In genomic region chr10:122685297-122685696, GRCm38 (mm10) we compare ENCODE assay signal across 19 mouse cellular contexts. TPM values are rescaled to one million over a fixed set of nuclear protein-coding genes. Genes with fewer than 3 reads are reported as not detected.
DNase-seq lines count a peak whose midpoint lies in the region; ATAC-seq lines count a peak whose summit lies in the region.
"Had no signal": no experiment of that assay in that cellular context is flagged by ENCODE, and none has a peak within 500 bp of the region (broad histone marks: within the 10 kb centered on the region; RNA-seq: fewer than 3 reads in every experiment).

No protein-coding gene starts in this region.

- H3K27me3 ChIP-seq in liver, embryonic 15.5 days: peaks cover 13% of the 10 kb centered on the region
- H3K27me3 ChIP-seq in midbrain, embryonic 11.5 days (ENCODE audit: control insufficient read depth, insufficient read depth, low read length): peaks cover 2% of the 10 kb centered on the region; the same call in 1 of the 2 replicates
- H3K27me3 ChIP-seq in midbrain, embryonic 13.5 days: peaks cover 4% of the 10 kb centered on the region; the same call in 1 of the 2 replicates
- H3K27me3 ChIP-seq: forebrain, embryonic 13.5 days; forebrain, embryonic 15.5 days had no signal

- H3K9ac ChIP-seq in liver, embryonic 15.5 days: no peak overlapping the region
- no peak overlapping the region for H3K9ac ChIP-seq in midbrain, embryonic 11.5 days (ENCODE audit: low read length)
- H3K9ac ChIP-seq in midbrain, embryonic 13.5 days (replicated peaks): no peak overlapping the region
- H3K9ac ChIP-seq: embryonic facial prominence, embryonic 12.5 days; forebrain, embryonic 13.5 days; forebrain, embryonic 15.5 days had no signal

- no peaks in the 10 kb centered on the region for H3K9me3 ChIP-seq in liver, embryonic 15.5 days (replicated peaks)
- H3K9me3 ChIP-seq in midbrain, embryonic 11.5 days (ENCODE audit: control insufficient read depth, low read length): no peaks in the 10 kb centered on the region
- no peaks in the 10 kb centered on the region for H3K9me3 ChIP-seq in midbrain, embryonic 13.5 days
- H3K9me3 ChIP-seq: embryonic facial prominence, embryonic 10.5 days; embryonic facial prominence, embryonic 12.5 days; forebrain, embryonic 13.5 days; forebrain, embryonic 15.5 days had no signal

- 51% methylated on average over 1 of the region's 1 CpGs for WGBS in liver, embryonic 15.5 days (ENCODE audit: insufficient replicate concordance)
- 69% methylated on average over 1 of the region's 1 CpGs for WGBS in midbrain, embryonic 11.5 days
- WGBS in midbrain, embryonic 13.5 days: 52% methylated on average over 1 of the region's 1 CpGs

- peak; percentile 40 for ATAC-seq in liver, embryonic 15.5 days (ENCODE audit: insufficient read depth)
- ATAC-seq in midbrain, embryonic 11.5 days (ENCODE audit: low FRiP score): no peak
- ATAC-seq in midbrain, embryonic 13.5 days: no peak
- ATAC-seq: forebrain, embryonic 13.5 days; forebrain, embryonic 15.5 days had no signal

- H3K4me1 ChIP-seq in liver, embryonic 15.5 days (replicated peaks): peaks cover 8% of the 10 kb centered on the region
- H3K4me1 ChIP-seq in midbrain, embryonic 11.5 days (ENCODE audit: control insufficient read depth, insufficient read depth, low read length): peaks cover 4% of the 10 kb centered on the region; the same call in 1 of the 2 replicates
- peaks cover 5% of the 10 kb centered on the region for H3K4me1 ChIP-seq in midbrain, embryonic 13.5 days (replicated peaks)

- no peak overlapping the region for H3K4me2 ChIP-seq in liver, embryonic 15.5 days
- no peak overlapping the region for H3K4me2 ChIP-seq in midbrain, embryonic 11.5 days
- H3K4me2 ChIP-seq in midbrain, embryonic 13.5 days (replicated peaks): no peak overlapping the region
- H3K4me2 ChIP-seq: embryonic facial prominence, embryonic 12.5 days; forebrain, embryonic 13.5 days; forebrain, embryonic 15.5 days had no signal

- no peak overlapping the region for H3K4me3 ChIP-seq in liver, embryonic 15.5 days (replicated peaks)
- H3K4me3 ChIP-seq in midbrain, embryonic 11.5 days (ENCODE audit: low read depth, low read length): no peak overlapping the region
- no peak overlapping the region for H3K4me3 ChIP-seq in midbrain, embryonic 13.5 days (replicated peaks)
- H3K4me3 ChIP-seq: embryonic facial prominence, embryonic 10.5 days; embryonic facial prominence, embryonic 12.5 days; forebrain, embryonic 13.5 days; forebrain, embryonic 15.5 days had no signal

- no peak for DNase-seq in liver
- DNase-seq in midbrain, embryonic 11.5 days (ENCODE audit: low spot score, missing footprints): peak; percentile 17
- DNase-seq in yolk sac, embryonic 10.5 days (ENCODE audit: low spot score): peak; percentile 70
- no peak for DNase-seq in embryo, embryonic 9.5 days (ENCODE audit: extremely low spot score)
- DNase-seq: adrenal gland, adult 2 months; adrenal gland, postnatal 10 days; adrenal gland, postnatal 25 days; cerebellum, adult 11 months; cerebellum, adult 18-20 months; cerebellum, adult 8-10 months; cerebellum, adult 9-11 months; cerebellum, postnatal 36 days; embryo, embryonic 11 days had no signal

- no peaks in the 10 kb centered on the region; the same call in 1 of the 2 replicates for H3K36me3 ChIP-seq in liver, embryonic 15.5 days (replicated peaks)
- H3K36me3 ChIP-seq in midbrain, embryonic 11.5 days (ENCODE audit: control insufficient read depth, insufficient read depth, low read length): no peaks in the 10 kb centered on the region
- peaks cover 4% of the 10 kb centered on the region; the same call in 1 of the 2 replicates for H3K36me3 ChIP-seq in midbrain, embryonic 13.5 days
- H3K36me3 ChIP-seq: embryonic facial prominence, embryonic 10.5 days; embryonic facial prominence, embryonic 12.5 days; forebrain, embryonic 15.5 days had no signal

- H3K27ac ChIP-seq in liver, embryonic 15.5 days (replicated peaks): no peak overlapping the region
- no peak overlapping the region for H3K27ac ChIP-seq in midbrain, embryonic 11.5 days (ENCODE audit: low read depth, low read length)
- no peak overlapping the region for H3K27ac ChIP-seq in midbrain, embryonic 13.5 days
- H3K27ac ChIP-seq: embryonic facial prominence, embryonic 10.5 days; embryonic facial prominence, embryonic 12.5 days; forebrain, embryonic 13.5 days; forebrain, embryonic 15.5 days had no signal

RNA-seq across cellular contexts. Expression of gene Ppm1h, which starts 6.7 kb away (rescaled TPM):
- polyA plus RNA-seq in liver, embryonic 15.5 days (2015; fragmentation: Nextera tagmentation; extraction: Ambion mirVana): 2.2 and 2.4 TPM in 2 replicates
- polyA plus RNA-seq in midbrain, embryonic 11.5 days (2014; fragmentation: Nextera tagmentation; extraction: Ambion mirVana): 5.4 and 5.9 TPM in 2 replicates
- 12.6 and 14.8 TPM in 2 replicates for polyA plus RNA-seq in midbrain, embryonic 13.5 days (2015; fragmentation: Nextera tagmentation; extraction: Ambion mirVana)

Comparison
In these comparisons a context has a peak if more than half of its experiments do, and no peak if none do; other contexts are left out.
1. DNase-seq: peak in midbrain, embryonic 11.5 days (single experiment) and yolk sac, embryonic 10.5 days (single experiment); none in liver (single experiment) and embryo, embryonic 9.5 days (single experiment).